Mouse (Mus musculus) ES-Bruce4 (cell line): Measurements from ENCODE around the gene Sez6l2.

Experiments
- CTCF ChIP-seq: IDR thresholded peaks from one replicate; pipeline ENCODE4 v1.8.1; 2011; ENCODE audit warnings: low read depth, low read length
- EP300 ChIP-seq: IDR thresholded peaks from 2 replicates; pipeline ENCODE4 v1.6.1; 2011; ENCODE audit warnings: low read depth, low read length; ENCODE audit not compliant: insufficient read depth
- POLR2A ChIP-seq: IDR thresholded peaks from one replicate; pipeline ENCODE4 v1.8.1; 2011; ENCODE audit warnings: low read length; ENCODE audit not compliant: insufficient read depth

- TF ChIP-seq POLR2A (no peak), CTCF (no peak), EP300 (no peak)
Measured at GRCm38 (mm10) chr7:127014320-127014719, 64.0 kb downstream of the Sez6l2 start, which contains the start of gene Mvp.
